Mouse (Mus musculus): ENCODE results near the gene Pcbp3.
A peak's percentile ranks its signal among the peaks of the same experiment; 100 is the strongest.

Pcbp3 gene

DNA sequence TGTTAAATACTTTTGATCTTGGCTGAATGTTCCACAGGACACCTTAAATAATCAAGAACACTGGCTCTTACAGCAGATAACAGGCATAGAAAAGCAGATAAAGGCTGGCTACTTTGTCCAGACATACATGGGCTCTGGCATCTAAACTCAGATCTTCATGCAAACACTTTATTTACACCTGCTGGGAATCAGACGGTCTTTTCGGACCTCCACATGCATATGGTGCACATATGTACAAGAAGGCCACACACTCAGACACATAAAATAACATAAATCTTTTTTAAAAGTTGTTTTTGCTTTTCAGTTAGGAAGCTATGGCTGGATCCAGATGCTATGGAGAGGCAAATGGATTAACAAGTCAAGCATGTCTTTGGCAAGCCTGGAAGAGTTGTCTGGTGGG, 37.2 kb downstream of the Pcbp3 start:
- no peak for DNase-seq (ENCODE audit: low read depth)

DNA sequence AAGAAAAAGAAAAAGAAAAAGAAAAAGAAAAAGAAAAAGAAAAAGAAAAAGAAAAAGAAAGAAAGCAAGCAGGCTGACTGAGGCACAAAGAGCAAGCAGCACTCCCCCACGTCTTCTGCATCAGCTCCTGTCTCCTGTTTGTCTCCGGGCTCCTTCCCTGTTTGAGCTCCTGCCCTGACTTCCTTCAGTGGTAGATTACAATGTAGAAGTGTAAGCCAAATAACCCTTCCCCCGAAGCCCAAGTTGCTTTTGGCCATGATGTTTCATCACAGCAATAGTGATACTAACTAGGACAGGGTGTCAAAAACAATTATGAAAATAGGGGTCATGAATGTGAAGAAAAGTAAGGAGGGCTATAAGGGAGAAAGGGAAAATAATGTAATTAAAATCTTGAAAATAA, 43.6 kb downstream of the Pcbp3 start:
- DNase-seq (ENCODE audit: low read depth), result no peak

DNA sequence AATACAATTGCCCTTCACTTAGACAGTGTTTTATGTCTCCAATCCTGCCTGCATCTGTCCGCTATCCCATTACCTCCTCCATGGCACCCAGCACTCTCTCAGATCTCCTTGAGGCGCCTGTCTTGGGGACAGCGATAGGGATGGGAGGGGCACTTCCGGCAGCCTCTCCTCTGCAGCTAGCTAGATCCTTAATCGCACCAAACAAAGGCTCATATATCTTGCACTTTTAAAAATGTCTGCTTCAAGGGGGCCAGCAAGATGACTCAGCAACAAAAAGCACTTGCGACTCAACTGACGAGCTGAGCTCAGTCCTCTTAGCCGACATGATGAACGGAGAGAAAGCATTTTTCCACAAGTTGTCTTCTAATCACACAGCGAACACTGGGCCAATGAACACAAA, 55.3 kb downstream of the Pcbp3 start:
- DNase-seq (ENCODE audit: low read depth), result peak; percentile 3

DNA sequence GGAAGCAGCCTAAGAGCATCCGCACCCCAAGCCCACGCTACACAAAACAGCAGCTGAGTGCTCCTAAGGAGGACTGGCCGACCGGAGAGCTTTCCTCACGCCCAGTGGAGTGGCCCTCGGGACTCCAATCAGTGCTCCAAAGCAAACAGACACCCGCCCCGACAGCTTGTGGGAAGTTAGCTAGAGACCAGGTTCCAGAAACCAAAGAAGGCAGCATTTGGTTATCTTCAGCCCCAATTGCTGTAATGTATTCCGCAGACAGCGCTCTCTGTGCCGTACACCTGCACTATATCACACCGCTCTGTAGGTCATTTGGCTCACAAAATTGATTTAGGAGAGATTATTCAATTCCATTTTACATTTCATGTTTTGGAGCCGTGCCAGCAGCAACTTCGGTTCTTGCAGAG, 55.7 kb downstream of the Pcbp3 start:
- DNase-seq (ENCODE audit: low read depth), result no peak

DNA sequence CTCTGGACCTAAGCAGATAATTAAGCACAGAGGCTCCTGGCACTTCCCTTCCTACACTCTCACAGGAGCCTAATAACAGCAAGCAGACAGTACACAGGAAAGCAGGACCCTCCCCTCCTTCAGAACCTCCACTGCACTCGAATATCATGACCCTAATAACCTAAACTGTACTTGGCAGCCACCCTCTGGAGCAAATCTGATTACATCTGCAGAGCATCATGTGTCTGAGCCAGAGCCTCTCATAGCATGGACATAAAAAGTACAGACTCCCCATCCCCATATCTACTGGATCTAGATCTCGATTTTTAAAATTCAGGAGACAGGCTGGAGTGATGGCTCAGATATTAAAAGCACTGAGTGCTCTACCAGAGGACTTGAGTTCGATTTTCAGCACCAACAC, 58.0 kb downstream of the Pcbp3 start:
- no peak for DNase-seq (ENCODE audit: low read depth)

DNA sequence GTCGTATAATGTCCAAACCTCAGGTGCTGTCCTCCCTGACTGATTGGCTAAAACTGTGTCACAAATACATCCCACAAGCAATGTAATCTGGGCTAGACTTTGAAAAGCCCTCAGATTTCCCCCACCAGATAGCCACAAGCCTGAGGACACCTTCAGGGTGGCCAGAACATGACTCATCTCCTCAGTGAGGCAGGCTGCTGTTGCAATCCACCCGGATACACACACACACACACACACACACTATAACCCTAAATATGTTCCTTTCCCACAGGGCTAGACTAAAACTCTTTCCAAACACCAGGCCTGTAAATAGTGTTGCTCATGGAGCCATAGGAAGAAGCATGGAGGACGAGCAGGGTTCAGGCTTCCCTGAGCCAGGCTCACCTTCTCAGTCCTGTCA, 58.6 kb downstream of the Pcbp3 start:
- DNase-seq (ENCODE audit: low read depth), result no peak

DNA sequence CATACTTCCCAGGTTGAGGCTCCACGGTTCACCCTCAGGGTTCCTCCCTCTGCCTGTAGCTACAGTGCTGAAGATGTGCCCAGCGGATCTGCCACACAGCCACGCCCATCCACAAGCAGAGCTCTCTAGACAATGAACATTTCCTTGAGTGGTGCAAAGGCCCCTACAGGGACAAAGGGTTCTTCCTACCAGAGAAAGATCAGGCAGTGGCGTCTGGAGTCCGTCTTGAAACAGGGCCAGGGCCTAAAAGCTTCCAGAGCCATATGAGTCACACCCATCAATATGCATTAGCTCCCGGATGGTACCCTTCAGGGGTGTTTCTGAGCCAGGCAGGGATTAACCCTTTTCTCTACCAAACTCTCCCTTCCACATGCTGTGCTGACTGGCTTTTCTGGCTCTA, 59.1 kb downstream of the Pcbp3 start:
- DNase-seq (ENCODE audit: low read depth), result no peak

DNA sequence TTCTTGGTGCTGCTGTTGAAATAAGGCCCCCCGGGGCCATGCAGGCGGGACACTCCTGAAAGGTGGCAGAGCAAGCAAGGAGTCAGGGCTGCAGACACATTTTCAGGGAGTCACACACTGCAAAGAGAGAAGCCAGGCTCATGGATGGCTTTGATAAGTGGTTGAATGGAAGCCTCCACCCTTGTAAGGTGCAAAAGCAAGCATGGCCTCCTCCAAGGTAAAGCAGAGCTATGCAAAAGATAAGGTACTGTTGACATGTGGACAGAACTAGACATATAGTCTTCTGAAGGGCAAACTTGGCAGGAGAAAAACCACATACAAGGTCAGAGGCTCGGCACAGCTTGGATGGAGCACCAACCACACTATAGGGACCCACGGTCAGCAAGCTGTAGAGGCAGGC, 63.3 kb downstream of the Pcbp3 start:
- no peak for DNase-seq (ENCODE audit: low read depth)

DNA sequence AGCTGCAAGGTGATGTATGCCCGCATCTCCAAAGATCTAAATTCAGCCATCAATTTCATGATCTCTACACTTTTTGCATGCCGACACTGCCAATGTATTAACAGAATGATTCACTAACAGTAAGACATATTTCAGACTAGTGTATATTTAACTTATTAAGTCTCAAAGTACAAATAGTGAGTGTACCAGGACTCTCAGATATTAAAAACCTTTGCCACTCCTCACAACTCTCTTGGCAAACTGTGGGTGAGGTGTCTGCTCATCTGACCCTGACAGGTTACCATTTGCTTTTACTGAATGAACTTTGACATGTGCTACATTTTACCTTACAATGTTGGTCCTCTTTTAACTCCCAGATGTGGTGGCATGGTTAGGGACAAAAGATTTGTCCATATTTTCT, 70.2 kb downstream of the Pcbp3 start:
- no peak for DNase-seq (ENCODE audit: low read depth)

DNA sequence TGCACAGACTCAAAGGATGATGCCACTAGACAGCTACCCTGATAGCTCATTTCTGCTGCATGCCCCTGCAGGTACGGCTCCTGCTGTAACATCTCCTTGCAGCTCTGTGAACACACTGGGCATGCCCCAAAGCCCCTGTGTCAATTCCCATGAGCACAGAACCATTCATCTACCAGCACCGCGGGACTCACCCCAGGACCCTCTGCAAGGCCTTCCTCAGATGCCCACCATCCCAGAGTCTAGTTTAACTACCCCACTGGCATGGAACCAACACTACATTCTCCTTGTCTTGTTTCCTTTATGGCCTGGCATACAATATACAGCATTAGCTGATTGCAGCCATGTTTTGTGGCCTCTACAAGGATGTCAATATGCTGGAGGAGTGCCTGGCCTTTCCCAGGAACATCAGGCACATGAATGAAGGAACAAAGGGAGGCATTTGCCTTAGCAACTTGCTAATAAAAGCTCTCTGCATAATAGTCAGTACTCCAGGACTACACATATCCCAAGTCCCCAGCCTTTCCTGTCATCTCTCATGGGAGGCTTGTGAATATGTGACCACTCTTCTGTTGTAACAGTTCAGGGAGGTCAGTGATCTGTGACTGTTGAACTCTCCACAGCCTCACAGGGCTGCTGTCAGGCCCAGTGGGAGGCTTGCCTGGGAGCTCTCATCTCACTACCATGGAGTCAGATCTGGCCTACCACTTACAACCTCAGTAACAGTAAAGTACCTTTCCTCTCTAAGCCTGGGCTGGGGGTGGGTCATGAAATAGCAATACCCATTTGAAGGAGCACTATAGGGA, 78.0 kb downstream of the Pcbp3 start:
- DNase-seq (ENCODE audit: low read depth), result no peak

DNA sequence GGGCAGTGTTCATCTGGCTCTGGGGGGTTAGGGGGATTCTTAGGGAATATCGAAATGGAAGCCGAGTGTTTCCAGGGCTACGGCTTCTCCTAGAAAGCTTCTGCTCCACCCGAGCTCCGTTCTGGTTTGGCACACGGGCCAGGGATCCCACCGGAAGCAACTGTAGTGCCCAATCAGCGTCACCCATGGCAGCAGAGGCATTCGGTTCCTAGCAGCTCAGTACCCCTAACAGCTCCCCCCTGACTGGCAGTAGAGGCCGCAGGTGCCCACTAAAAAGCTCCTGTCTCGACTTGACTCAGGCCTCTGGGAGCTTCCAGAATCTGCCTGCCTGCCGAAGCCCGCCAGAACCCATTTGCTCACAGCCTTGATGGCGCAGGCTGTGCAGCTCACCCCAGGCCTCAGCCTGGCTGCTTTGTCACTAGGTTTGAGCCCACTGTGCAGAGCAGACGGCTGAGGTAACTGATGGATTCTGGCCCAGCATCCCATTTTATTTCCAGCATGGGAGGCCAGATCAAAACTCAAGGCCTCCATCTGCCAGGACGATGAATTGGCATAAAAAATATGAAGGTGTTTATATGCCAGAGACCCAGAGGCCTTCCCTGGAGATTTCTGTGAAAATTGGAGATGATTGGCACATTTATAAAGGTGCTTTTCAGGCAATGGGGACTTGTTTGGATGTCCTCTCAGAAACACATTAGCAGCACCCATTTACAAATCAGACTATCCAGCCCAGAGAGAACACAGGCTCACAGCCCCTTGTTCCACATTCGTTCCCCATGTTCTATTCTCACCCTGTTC, 78.8 kb downstream of the Pcbp3 start:
- no peak for DNase-seq (ENCODE audit: low read depth)

DNA sequence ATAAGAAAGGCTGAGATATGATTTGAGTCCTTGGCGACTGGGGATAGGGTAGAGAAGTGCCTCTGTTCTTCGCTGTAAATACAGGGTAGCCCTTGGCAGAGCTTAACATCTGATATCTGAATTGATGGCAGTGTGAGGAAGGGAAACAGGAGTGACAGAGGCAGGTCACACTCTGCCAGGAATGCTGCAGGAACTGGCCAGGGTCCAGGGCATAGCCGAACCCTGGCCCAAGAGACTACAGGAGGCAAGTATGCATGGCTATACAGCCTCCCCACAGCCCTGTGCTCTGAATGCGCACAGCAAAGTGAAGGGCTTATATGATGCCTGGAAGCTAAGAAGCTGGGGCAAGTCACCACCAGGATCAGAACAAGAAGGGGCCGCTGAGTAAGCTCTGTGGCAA, 79.8 kb downstream of the Pcbp3 start:
- no peak for DNase-seq (ENCODE audit: low read depth)

DNA sequence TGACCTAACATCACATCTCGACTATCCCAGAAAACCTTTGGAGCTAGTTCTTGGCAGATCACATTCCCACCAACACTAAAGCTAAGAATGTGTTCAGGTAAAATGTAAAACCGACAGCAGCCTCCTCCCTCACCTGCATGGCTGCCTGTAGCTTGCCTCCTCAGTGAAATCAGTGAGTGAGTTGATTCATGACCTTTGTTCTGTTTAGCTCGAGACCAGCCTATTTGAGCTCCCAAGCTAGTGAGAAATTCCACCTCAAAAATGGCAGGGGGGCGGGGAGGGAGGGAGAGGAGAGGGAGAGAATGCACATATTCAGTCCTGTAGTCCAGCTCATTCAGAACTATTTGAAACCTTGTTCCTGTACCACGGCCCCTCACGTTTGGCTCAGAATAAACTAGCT, 86.4 kb downstream of the Pcbp3 start:
- no peak for DNase-seq (ENCODE audit: low read depth)

DNA sequence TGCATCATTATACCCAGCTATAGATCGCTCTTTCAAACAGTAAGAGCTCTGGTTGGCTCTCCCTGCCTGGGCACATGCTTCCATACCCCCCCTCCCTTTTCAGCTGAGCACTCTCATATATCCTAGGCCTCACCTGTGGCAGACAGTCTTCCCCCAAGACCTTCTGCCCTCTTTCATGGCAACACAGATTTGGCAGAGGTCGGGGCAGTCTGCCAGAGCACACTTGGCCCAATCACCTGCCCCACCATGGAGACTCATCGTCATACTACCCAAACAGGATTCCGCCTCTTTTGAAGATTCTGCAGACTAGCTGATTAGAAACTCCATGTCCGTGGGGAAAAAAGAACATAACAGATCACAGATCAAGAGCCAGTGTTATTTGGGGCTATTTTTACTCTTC, 86.8 kb downstream of the Pcbp3 start:
- no peak for DNase-seq (ENCODE audit: low read depth)

DNA sequence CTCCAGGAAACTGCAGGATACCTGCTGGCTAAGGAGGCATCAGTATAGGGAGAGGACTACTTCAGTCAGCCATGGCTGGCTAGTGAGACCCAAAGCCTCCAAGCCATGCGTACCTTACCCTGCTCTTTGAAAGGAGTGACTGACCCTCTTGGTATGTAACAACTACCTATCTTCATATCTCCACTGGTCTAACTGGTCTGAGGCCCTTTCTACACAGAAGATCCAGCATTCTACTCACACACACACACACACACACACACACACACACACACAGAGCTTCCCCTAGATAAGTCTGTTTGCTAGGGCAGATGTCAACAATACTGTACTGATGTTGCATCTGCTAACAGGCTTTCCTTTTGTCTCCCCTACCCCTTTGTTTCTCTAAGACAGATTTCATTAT, 87.3 kb downstream of the Pcbp3 start:
- no peak for DNase-seq (ENCODE audit: low read depth)

DNA sequence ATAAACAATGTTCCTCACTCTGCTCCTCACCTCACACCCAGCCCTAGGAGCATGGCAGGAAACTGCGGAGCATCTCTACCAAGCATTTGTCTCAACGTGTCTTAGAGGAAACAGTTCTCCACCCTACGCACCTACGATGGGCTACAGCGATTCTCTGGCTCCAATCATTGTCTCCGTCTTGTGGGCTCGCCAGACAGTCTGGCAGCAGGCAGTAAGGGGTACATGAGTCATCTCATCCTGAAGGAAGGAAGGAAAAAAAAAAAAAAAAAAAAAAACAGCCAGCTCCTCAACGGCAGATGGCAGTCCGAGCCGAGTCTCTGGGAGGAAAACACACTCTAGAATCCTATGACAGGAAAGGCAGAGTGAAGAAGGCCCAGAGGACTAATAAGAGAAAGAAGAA, 87.7 kb downstream of the Pcbp3 start:
- DNase-seq (ENCODE audit: low read depth), result no peak

DNA sequence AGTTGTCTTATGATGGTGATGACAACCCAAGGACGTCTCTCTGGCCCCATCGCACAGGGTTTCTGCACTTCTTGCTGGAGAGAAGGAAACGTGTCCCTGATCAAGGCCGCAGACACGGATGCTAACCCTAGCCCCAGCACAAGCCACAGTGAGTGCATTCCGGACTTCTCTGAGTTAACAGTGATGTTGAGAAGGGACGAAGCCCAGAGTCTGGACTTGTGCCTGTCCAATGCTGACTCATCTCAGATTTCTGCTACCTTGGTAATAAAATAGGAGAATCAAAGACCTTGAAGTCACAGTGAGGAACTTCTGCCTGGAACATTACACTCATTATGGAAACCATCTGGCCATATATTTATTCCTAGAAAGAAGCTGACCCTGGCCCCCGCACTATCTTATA, 89.0 kb downstream of the Pcbp3 start:
- DNase-seq (ENCODE audit: low read depth), result no peak

DNA sequence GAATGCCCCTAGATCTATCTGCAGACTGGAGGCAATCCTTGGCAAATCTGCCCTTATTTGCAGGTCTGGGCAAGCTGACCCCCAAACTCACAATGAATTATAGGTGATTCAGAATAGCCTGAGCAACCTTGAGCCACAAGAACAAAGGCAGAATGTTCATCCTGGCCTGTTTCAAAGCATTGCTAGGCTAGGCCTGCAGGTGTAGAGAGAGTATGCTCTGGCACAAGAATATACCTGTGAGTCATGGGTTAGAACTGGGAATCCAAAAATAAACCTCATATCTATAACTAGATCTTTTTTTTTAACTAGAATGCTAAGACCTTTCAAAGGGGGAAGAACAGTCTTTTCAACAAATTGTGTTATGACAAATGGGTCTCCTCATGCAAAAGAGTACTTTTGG, 95.8 kb downstream of the Pcbp3 start:
- no peak for DNase-seq (ENCODE audit: low read depth)

DNA sequence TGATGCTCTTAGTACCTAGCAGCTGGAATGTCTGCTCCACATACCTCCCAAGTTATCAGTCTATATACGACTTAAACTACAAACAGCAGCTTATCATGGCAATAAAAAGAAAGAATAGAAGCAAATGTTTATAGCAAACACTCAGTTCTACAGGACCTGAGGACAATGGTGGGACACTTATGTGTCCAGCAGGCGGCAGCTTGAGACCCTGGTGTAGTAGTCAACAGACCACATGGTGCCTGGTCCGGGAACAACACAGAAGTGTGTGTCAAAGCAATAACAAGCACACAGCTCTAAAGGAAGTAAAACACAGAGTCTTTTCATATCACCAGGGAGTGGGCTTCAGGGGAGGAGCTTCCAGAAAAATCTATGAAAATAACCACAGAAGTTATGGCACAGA, 100.7 kb downstream of the Pcbp3 start:
- no peak for DNase-seq (ENCODE audit: low read depth)

DNA sequence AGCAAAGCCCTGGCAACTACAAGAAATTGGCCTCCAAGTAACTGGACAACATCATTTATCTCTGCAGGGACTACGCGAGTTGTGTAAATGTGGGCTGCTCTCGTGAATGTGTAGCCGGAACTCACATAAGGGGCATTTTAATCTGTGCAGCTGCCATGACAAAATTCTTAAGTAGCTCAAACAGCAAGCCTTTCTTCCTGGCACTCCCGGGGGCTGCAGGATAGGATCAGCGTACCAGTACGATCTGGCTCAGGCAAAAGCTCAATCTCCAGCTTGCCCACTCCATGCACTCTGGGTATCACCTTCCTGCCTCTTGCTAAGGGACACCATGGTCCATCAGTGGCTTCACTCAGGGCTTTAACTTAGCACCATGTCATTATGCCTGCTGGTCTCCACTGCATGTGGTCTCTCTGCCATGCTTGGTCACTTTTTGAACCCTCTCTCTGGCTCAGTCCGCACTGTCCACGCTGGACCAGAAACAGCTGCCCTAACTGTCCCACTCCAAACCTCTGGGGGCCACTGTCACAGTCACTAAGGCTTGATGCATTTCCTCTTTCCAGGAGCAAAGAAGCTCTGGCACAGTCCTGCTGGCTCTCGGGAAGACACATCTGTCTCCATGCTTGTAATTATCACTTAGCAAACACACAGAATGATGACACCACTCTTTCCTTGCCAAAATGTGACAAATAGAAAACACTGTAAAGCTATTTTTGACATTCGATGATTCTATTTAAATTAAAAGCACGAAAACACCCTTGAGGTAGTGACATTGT, 102.1 kb downstream of the Pcbp3 start:
- no peak for DNase-seq (ENCODE audit: low read depth)

DNA sequence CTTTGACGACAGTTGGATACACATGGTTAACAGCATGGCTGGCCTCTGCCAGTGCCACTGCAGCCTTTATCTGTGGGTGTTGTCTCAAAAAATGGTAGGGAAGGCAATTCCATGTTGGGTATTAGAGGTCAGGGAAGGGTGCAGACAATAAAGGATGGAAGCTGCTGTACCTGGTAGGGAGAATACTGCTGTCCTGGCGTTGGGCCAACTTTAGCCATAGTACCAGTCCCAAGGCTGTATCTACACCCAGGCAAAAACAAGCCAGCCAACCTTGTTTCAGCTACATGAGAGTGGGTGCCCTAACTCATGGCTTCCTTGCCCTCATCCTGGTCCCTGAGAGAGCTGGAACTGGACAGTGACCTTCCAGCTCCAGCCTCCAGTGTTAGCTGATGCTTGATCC, 103.8 kb downstream of the Pcbp3 start:
- no peak for DNase-seq (ENCODE audit: low read depth)

DNA sequence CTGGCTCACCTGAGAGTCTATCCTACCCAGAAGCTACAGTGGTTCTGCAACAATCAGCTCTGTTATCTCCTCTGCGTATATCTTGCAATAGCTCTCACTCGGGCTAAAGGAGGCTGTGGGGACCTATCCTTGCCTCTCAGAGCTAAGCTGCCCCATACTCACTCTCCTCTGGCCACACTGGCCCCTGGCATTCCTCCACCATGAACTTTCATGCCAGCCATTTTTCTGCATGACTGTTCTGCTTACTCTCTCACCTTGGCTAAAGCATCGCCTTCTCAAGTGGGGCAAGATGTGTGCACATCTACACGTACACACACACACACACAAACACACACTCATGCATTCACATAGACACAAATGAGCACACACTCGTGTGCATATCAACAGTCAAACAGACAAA, 115.2 kb downstream of the Pcbp3 start:
- DNase-seq (ENCODE audit: low read depth), result no peak

DNA sequence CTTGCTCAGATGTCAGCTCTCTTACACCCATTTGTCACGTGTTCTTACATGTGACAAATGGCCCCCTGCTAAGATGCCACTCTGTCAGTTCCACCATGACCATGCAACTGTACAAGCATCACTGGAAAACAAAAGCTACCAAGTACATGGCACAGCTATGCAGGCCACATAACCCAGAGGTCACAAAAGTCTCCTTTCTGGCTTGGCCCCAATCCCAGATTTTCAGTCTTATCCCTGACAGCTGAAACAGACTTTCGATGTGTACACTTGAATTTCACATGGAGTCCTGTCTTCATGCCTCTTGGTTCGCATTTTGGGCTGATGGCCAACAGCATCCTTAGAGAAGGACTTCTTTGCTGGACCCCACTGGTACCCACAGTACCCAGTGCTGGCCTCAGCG, 116.8 kb downstream of the Pcbp3 start:
- no peak for DNase-seq (ENCODE audit: low read depth)
